Mouse (Mus musculus): ENCODE measurements at regions not wholly inside any gene's neighbourhood (a gene's known extent, or its start where the extent isn't known, plus 50 kb on each side); places are given as distances from the start of the nearest gene placed in this dataset.

- no peak for DNase-seq (ENCODE audit: low spot score)
These were observed 91.2 kb downstream of the Srek1 start for GRCm38 (mm10) chr13:103683169-103683568.

GRCm38 (mm10) chr13:103680740-103681139 is 93.7 kb downstream of the Srek1 start:
- DNase-seq (ENCODE audit: low spot score): no peak

- no peak for DNase-seq (ENCODE audit: low spot score)
These were observed 94.4 kb downstream of the Srek1 start for GRCm38 (mm10) chr13:103680052-103680451.

GRCm38 (mm10) chr13:103676831-103677230 is 97.6 kb downstream of the Srek1 start:
- no peak for DNase-seq (ENCODE audit: low spot score)

DNA sequence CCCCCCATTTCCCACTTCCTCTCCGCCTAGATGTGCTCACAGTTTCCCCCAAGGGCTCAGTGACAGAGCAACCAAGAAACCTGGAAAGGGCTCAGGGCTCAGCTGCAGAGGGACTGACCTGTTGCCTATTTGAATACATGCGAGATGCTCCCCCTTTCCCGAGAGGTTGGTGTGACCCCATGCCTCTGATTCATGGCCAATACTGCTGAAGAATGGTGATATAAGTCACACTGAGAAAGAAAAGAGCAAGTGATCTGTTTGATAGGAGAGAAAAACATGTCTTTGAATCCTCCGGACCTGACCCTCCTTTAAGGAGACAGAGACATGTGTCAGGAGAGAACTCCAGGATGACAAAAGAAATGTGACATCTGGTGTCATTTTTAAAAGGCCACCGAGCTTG is 98.2 kb downstream of the Srek1 start:
- no peak for DNase-seq (ENCODE audit: low spot score)

DNA sequence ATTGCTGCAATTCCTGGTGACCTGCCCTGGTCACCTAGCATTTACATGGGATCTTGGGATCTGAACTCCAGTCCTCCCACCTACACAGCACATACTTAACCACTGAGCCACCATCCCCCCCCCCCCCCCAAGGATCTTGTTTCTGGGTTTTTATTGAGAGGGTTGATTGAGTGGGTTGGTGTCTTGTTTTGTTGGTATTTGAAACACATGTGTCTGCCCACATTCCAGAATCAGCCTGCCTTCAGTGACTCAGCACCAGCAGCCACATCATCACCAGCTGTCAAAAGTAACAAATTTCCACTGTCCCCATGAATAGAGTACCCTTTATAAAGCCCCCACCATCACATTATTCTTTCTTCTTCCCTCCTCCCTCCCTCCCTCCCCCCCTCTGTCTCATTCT is 103.8 kb downstream of the Srek1 start:
- DNase-seq (ENCODE audit: low spot score): no peak

- no peak for DNase-seq (ENCODE audit: low spot score)
These were observed 104.6 kb downstream of the Srek1 start for GRCm38 (mm10) chr13:103669856-103670255.

DNA sequence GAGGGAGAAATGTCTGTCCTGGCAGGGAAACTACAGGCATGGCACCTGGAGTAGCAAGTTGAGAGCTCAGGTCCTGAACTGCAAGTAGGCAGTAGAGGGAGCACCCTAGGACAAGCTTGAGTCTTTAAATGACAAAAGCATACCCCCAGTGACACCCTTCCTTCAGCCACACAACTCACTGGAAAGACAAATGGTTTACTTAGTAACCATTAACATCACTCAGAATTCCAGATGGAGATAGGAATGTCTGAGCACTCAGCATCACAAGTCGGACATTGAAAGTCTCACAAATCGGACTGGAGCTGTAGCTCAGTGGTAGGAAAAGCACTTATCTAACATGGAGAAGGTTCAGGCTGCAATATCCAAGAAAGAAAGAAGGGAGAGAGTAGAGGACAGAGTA is 106.7 kb downstream of the Srek1 start:
- DNase-seq (ENCODE audit: low spot score): no peak

GRCm38 (mm10) chr13:103660248-103660996 is 114.0 kb downstream of the Srek1 start:
- DNase-seq (ENCODE audit: low spot score): no peak

GRCm38 (mm10) chr13:103655966-103656365 is 118.4 kb downstream of the Srek1 start:
- DNase-seq (ENCODE audit: low spot score): no peak

DNA sequence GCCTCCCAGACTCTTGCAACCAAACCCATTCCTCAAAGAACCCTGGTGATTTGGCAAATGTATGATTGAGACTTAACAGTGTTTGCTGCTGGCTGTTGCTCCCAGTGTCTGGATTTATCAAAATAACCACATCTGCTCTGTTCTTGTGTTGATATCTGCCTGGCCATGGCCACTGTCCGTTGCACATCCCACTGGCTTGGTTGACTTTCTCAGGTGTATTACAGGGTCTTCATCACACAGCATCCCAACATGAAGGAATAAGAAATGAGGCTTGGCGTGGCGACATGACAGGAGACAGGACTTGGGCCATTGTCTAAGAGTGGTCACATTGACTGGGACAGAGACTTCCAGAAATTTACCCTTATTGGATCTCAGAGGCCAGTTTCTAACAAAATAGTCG is 121.2 kb downstream of the Srek1 start:
- DNase-seq (ENCODE audit: low spot score): no peak

GRCm38 (mm10) chr13:103649383-103649782 is 125.0 kb downstream of the Srek1 start:
- no peak for DNase-seq (ENCODE audit: low spot score)

- DNase-seq (ENCODE audit: low spot score): no peak
These were observed 126.4 kb downstream of the Srek1 start for GRCm38 (mm10) chr13:103648016-103648415.

DNA sequence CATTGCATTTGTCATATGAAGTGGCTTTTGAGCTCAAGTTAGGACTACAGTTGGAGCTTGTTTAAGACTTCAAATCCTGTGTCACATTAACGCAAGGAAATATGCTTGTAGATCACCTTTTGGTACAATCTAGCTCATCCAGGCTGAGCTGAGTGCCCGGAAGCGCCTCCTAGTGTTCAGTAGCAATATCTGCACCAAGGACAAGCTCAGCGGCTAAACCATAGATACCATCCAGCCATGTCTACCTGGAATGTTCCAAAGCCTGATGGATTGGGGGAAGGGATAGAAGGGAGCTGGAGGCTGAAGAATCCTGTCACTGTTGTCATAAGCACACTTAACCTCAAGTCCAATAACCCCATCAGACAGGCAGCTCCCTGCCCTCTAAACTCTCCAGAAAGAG is 128.4 kb downstream of the Srek1 start:
- DNase-seq (ENCODE audit: low spot score): no peak

GRCm38 (mm10) chr13:103643993-103644722 is 130.2 kb downstream of the Srek1 start:
- DNase-seq (ENCODE audit: low spot score): peak; percentile 51

DNA sequence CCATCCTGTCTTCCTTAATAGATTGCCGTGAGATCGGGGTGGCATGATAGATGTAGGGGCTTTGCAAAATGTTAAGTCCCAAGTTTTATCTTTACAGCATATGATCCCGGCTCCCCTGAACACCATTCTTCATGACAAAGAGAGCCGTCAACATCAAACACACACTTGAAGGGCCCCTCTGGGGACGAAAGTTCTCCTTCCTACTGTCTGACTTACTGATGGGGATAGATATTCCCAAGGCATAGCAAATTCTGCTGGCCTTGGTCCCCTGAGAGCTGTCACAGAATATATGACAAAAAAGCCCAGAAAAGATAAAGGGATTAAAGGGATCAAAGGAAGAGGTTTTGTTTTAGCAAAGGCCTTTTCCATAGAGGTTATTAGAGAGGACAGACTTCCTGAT is 130.9 kb downstream of the Srek1 start:
- no peak for DNase-seq (ENCODE audit: low spot score)

DNA sequence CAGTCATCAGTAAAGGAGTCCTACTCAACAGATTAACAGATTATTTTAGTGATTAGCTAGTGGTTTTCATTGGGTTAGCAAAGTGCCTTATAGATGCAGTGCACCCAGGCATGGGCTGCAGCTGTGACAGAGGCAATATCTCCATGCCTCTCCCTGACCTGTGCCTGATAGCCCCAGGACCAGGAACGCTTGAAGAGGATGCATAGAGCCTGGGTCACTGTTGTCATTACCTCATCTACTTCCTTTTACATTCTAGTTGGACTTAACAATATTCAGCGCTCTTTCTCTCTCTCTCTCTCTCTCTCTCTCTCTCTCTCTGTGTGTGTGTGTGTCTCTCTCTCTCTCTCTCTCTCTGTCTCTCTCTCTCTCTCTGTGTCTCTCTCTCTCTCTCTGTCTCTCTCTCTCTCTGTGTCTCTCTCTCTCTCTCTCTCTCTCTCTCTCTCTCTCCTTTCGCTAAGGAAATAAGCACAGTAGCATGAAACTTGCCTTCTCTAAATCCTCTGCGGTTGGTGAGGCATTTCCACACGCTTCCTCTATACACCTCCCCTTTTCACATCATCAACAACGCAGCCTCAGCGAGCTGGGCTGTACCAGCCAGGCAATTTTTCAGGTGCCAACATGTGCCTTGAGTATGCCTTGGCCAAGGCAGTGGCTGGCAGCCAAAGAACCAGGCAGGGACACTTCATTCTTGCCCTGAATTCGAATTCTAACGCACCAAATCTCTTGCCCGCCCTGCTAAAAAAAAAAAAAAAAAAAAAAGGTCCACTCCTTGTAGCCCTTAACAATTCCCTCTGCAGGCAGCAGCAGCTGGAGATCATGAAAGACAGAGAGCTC is 131.6 kb downstream of the Srek1 start:
- DNase-seq (ENCODE audit: low spot score): no peak

- DNase-seq (ENCODE audit: low spot score): no peak
These were observed 136.4 kb downstream of the Srek1 start for GRCm38 (mm10) chr13:103638038-103638437.

DNA sequence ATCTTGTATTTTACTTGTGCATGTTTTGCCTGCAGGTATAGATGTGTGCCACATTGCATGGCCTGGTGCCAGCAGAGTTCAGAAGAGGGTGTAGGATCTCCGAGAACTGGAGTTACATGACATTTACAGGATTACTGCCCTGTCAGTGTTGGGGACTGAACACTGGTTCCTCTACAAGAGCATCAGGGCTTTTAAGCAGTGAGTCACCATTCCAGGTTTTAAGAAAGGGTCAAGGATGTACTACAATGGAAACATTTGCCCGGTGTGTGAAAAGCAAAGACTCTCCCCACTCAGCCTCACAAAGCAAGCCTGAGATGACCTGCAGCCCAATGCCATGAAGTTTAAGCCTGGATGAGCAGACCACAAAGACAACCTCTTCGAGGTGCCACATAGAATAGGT is 137.0 kb downstream of the Srek1 start:
- DNase-seq (ENCODE audit: low spot score): no peak

DNA sequence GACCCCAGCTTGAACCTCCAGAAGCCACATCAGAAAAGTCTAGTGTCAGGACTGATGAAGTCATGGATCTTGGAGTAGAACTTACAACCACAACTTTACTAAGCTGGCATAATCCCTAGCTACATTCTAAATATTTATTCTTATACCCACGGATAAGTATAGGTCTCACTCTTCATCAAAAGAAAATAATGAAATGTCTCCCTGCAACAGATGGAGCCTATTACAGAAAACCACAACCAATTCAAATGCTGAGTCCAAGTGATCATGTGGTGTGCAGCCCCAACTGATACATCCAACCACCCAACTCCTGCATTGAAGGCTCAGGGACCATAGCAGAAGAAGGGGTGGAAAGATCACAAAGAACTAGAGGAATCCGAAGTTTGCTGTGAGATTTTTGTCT is 137.8 kb downstream of the Srek1 start:
- DNase-seq (ENCODE audit: low spot score): no peak

DNA sequence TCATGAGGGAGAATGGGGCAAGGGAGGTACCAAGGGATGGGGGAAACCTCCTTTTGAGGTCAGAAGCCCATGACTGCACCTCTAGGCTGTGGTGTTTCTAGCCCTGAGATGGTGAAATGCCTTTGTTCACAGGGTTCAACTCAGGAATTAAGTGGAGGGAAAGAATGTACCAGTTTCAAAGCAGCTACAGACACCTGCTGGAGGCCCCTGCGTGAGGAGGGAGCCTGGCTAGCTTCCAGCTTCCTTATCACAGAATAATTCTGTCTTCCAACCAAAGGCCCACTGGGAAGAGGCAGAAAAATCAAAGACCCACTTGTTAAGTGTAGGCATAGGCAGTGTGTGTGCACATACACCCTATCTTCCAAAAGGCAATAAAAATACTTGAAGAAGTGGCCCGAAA is 150.6 kb downstream of the Srek1 start:
- no peak for DNase-seq (ENCODE audit: low spot score)

DNA sequence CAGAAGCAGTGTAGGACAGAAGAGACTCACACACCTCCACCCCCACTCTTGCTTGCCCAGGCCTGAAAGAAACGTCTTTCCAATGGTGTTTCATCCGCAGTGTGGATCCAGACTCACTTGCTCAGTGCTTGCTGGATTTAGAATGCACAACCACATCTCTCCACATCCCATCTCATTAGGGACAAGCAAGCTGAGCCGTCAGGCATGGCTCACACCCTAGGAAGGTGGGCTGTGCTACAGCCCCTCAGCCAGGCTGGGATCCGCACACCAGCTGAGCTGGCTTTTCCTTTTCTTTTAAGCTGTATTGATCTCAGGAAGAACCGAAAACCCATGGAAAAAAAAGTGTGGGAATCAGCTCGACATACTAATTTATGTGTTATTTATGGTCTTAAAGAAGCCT is 151.1 kb downstream of the Srek1 start:
- no peak for DNase-seq (ENCODE audit: low spot score)

Measured in gastrocnemius, adult 18-20 months (tissue).